Mouse (Mus musculus) erythroblast, embryonic 14.5 days (primary cell): ENCODE data around the gene Magi2.

Source experiments
- GATA1 ChIP-seq: IDR thresholded peaks from 2 replicates; pipeline ENCODE4 v1.6.1; 2012; ENCODE audit warnings: low read length, inconsistent platforms, mixed read lengths
- TAL1 ChIP-seq: IDR thresholded peaks from 3 replicates; pipeline ENCODE4 v1.6.1; 2012; ENCODE audit warnings: low read length, inconsistent platforms, mixed read lengths

GRCm38 (mm10) chr5:20197395-20197794 is 970.6 kb downstream of the Magi2 start:
- TF ChIP-seq TAL1 (no peak), GATA1 (no peak)
